Mouse (Mus musculus): Measurements from ENCODE around the gene Cel. TPM values are rescaled to one million over a fixed set of nuclear protein-coding genes. Genes with fewer than 3 reads are reported as not detected.

Cel gene
- total and polyA plus RNA-seq, 2 experiments, result 0.11 to 70.5 TPM

- Histone ChIP-seq H3K4me3 (ENCODE audit: insufficient read depth, low read depth, low read length) (no peak overlapping the region), H3K36me3 (ENCODE audit: control insufficient read depth, insufficient read depth, low read length) (no peaks in the 10 kb centered on the region), H3K79me2 (ENCODE audit: control insufficient read depth, insufficient read depth, low read length) (no peaks in the 10 kb centered on the region)
Measured at GRCm38 (mm10) chr2:28506291-28506690, 56.9 kb downstream of the Cel start.

GRCm38 (mm10) chr2:28505795-28506194 is 57.4 kb downstream of the Cel start, which contains the start of gene Gm10134:
Gm10134 (plus strand) TSS chr2:28506095.
- TF ChIP-seq POLR2A (IDR thresholded peaks at IDR 0.05; ENCODE audit: extremely low read depth, insufficient read depth, low read length) (no peak), CTCF (IDR thresholded peaks at IDR 0.05; ENCODE audit: low read depth, low read length) (no peak)
- Histone ChIP-seq H3K27ac (replicated peaks; ENCODE audit: insufficient read depth, low read depth, low read length) (no peak within 1 kb of the TSS), H3K36me3 (ENCODE audit: control insufficient read depth, insufficient read depth, low read length) (no peaks in the 10 kb centered on the region), H3K79me2 (ENCODE audit: control insufficient read depth, insufficient read depth, low read length) (no peaks in the 10 kb centered on the region), H3K4me3 (ENCODE audit: insufficient read depth, low read depth, low read length) (no peak within 1 kb of the TSS), H3K27me3 (ENCODE audit: control insufficient read depth, insufficient read depth, low read length) (0 out of 2 replicates have a peak, but pooled peaks cover 2% of the 10 kb centered on the region), H3K9ac (ENCODE audit: low read depth, low read length) (no peak within 1 kb of the TSS), H3K4me1 (ENCODE audit: control insufficient read depth, insufficient read depth, low read length) (no peaks in the 10 kb centered on the region)
- WGBS, result 64% methylated on average over 3 of the region's 3 CpGs
- no peak for DNase-seq (ENCODE audit: extremely low read depth, low read depth, low spot score)

More at GRCm38 (mm10) chr2:28506291-28506690, 56.9 kb downstream of the Cel start:
- H3K9ac ChIP-seq (ENCODE audit: low read depth, low read length), result no peak overlapping the region
- TF ChIP-seq CTCF (IDR thresholded peaks at IDR 0.05; ENCODE audit: low read depth, low read length) (no peak), POLR2A (IDR thresholded peaks at IDR 0.05; ENCODE audit: extremely low read depth, insufficient read depth, low read length) (no peak)
- no peaks in the 10 kb centered on the region for H3K4me1 ChIP-seq (ENCODE audit: control insufficient read depth, insufficient read depth, low read length)
- WGBS, result 83% methylated on average over 6 of the region's 6 CpGs
- DNase-seq (ENCODE audit: extremely low read depth, low read depth, low spot score), result no peak
- 0 out of 2 replicates have a peak, but pooled peaks cover 2% of the 10 kb centered on the region for H3K27me3 ChIP-seq (ENCODE audit: control insufficient read depth, insufficient read depth, low read length)
- H3K27ac ChIP-seq (replicated peaks; ENCODE audit: insufficient read depth, low read depth, low read length), result no peak overlapping the region

Other genes starting within 250 kb of the Cel start
- gene Ppp1r26, start 116.6 kb downstream of the Cel start, total RNA-seq (2014; rRNA removed), result 0.07 and 0.09 TPM in 2 replicates
- 0.07 and 0.10 TPM in 2 replicates for gene Ppp1r26, start 116.6 kb downstream of the Cel start, polyA plus RNA-seq (2012; rRNA removed)
- 0.28 TPM in 1 of 2 replicates, not detected in the other for gene 1700007K13Rik, start 97.1 kb downstream of the Cel start, total RNA-seq (2014; rRNA removed)
- not detected in 2 replicates for gene 1700007K13Rik, start 97.1 kb downstream of the Cel start, polyA plus RNA-seq (2012; rRNA removed)
- 10.9 and 14.3 TPM in 2 replicates for gene Mrps2, start 95.3 kb downstream of the Cel start, total RNA-seq (2014; rRNA removed)
- gene Mrps2, start 95.3 kb downstream of the Cel start, polyA plus RNA-seq (2012; rRNA removed), result 51.5 and 52.3 TPM in 2 replicates
- 0.65 and 1.7 TPM in 2 replicates for gene Gbgt1, start 66.5 kb downstream of the Cel start, total RNA-seq (2014; rRNA removed)
- 0.66 and 0.86 TPM in 2 replicates for gene Gbgt1, start 66.5 kb downstream of the Cel start, polyA plus RNA-seq (2012; rRNA removed)
- gene Gm10134, start 57.3 kb downstream of the Cel start, total RNA-seq (2014; rRNA removed), result not detected in 2 replicates
- gene Gm10134, start 57.3 kb downstream of the Cel start, polyA plus RNA-seq (2012; rRNA removed), result not detected in 2 replicates
- 1.1 and 1.7 TPM in 2 replicates for gene Ralgds, start 50.3 kb downstream of the Cel start, total RNA-seq (2014; rRNA removed)
- 1.5 and 3.0 TPM in 2 replicates for gene Ralgds, start 50.3 kb downstream of the Cel start, polyA plus RNA-seq (2012; rRNA removed)
- 2.9 and 3.1 TPM in 2 replicates for gene Gtf3c5, start 20.3 kb upstream of the Cel start, total RNA-seq (2014; rRNA removed)
- gene Gtf3c5, start 20.3 kb upstream of the Cel start, polyA plus RNA-seq (2012; rRNA removed), result 7.8 and 9.0 TPM in 2 replicates
- gene Gfi1b, start 58.6 kb upstream of the Cel start, total RNA-seq (2014; rRNA removed), result not detected in 2 replicates
- gene Gfi1b, start 58.6 kb upstream of the Cel start, polyA plus RNA-seq (2012; rRNA removed), result not detected in 2 replicates
- 14.4 and 19.8 TPM in 2 replicates for gene Tsc1, start 77.8 kb upstream of the Cel start, total RNA-seq (2014; rRNA removed)
- gene Tsc1, start 77.8 kb upstream of the Cel start, polyA plus RNA-seq (2012; rRNA removed), result 8.6 and 10.0 TPM in 2 replicates
- gene Spaca9, start 136.3 kb upstream of the Cel start, total RNA-seq (2014; rRNA removed), result 0.60 TPM in 1 of 2 replicates, not detected in the other
- 0.16 and 0.26 TPM in 2 replicates for gene Spaca9, start 136.3 kb upstream of the Cel start, polyA plus RNA-seq (2012; rRNA removed)
- not detected in 2 replicates for gene Ak8, start 136.8 kb upstream of the Cel start, total RNA-seq (2014; rRNA removed)
- gene Ak8, start 136.8 kb upstream of the Cel start, polyA plus RNA-seq (2012; rRNA removed), result 0.09 TPM in 1 of 2 replicates, not detected in the other

Data from liver, adult 2 months (tissue).